Mouse (Mus musculus): ENCODE data around the gene Rnf168. TPM values are rescaled to one million over a fixed set of nuclear protein-coding genes. Genes with fewer than 3 reads are reported as not detected.

Rnf168 gene
- polyA plus RNA-seq, 1 experiment = 16.0 TPM

- DNase-seq (ENCODE audit: low read depth) = no peak
- no peak for TF ChIP-seq CTCF (IDR thresholded peaks at IDR 0.05; ENCODE audit: borderline replicate concordance, extremely low read depth, insufficient read depth, insufficient read length)
- no peak for TF ChIP-seq POLR2A (IDR thresholded peaks at IDR 0.05; ENCODE audit: borderline replicate concordance, extremely low read depth, insufficient read depth, insufficient read length, poor library complexity, severe bottlenecking)
Measured at GRCm38 (mm10) chr16:32330876-32331670, 53.8 kb downstream of the Rnf168 start.

- peak; percentile 92 for TF ChIP-seq POLR2A (IDR thresholded peaks at IDR 0.05; ENCODE audit: borderline replicate concordance, extremely low read depth, insufficient read depth, insufficient read length, poor library complexity, severe bottlenecking)
- no peak for TF ChIP-seq CTCF (IDR thresholded peaks at IDR 0.05; ENCODE audit: borderline replicate concordance, extremely low read depth, insufficient read depth, insufficient read length)
- peak; percentile 99 for DNase-seq (ENCODE audit: low read depth)
Measured at GRCm38 (mm10) chr16:32332040-32332555, 54.8 kb downstream of the Rnf168 start, which contains the start of gene Ubxn7. TSS of gene Ubxn7 (plus strand) at chr16:32332257.

- DNase-seq (ENCODE audit: low read depth) = peak; percentile 69
- TF ChIP-seq CTCF (IDR thresholded peaks at IDR 0.05; ENCODE audit: borderline replicate concordance, extremely low read depth, insufficient read depth, insufficient read length) (no peak), POLR2A (IDR thresholded peaks at IDR 0.05; ENCODE audit: borderline replicate concordance, extremely low read depth, insufficient read depth, insufficient read length, poor library complexity, severe bottlenecking) (no peak)
Measured at GRCm38 (mm10) chr16:32332556-32333511, 55.6 kb downstream of the Rnf168 start.

- TF ChIP-seq POLR2A (IDR thresholded peaks at IDR 0.05; ENCODE audit: borderline replicate concordance, extremely low read depth, insufficient read depth, insufficient read length, poor library complexity, severe bottlenecking) = no peak
- no peak for TF ChIP-seq CTCF (IDR thresholded peaks at IDR 0.05; ENCODE audit: borderline replicate concordance, extremely low read depth, insufficient read depth, insufficient read length)
- DNase-seq (ENCODE audit: low read depth) = no peak
Measured at GRCm38 (mm10) chr16:32335146-32335545, 57.9 kb downstream of the Rnf168 start.

- TF ChIP-seq POLR2A (IDR thresholded peaks at IDR 0.05; ENCODE audit: borderline replicate concordance, extremely low read depth, insufficient read depth, insufficient read length, poor library complexity, severe bottlenecking) = no peak
- TF ChIP-seq CTCF (IDR thresholded peaks at IDR 0.05; ENCODE audit: borderline replicate concordance, extremely low read depth, insufficient read depth, insufficient read length) = no peak
- DNase-seq (ENCODE audit: low read depth) = no peak
Measured at GRCm38 (mm10) chr16:32336026-32336780, 58.9 kb downstream of the Rnf168 start.

- TF ChIP-seq CTCF (IDR thresholded peaks at IDR 0.05; ENCODE audit: borderline replicate concordance, extremely low read depth, insufficient read depth, insufficient read length) (no peak), POLR2A (IDR thresholded peaks at IDR 0.05; ENCODE audit: borderline replicate concordance, extremely low read depth, insufficient read depth, insufficient read length, poor library complexity, severe bottlenecking) (no peak)
- DNase-seq (ENCODE audit: low read depth) = no peak
Measured at GRCm38 (mm10) chr16:32337001-32337400, 59.7 kb downstream of the Rnf168 start.

- no peak for DNase-seq (ENCODE audit: low read depth)
- TF ChIP-seq CTCF (IDR thresholded peaks at IDR 0.05; ENCODE audit: borderline replicate concordance, extremely low read depth, insufficient read depth, insufficient read length) (no peak), POLR2A (IDR thresholded peaks at IDR 0.05; ENCODE audit: borderline replicate concordance, extremely low read depth, insufficient read depth, insufficient read length, poor library complexity, severe bottlenecking) (no peak)
Measured at GRCm38 (mm10) chr16:32340451-32340850, 63.2 kb downstream of the Rnf168 start.

DNA sequence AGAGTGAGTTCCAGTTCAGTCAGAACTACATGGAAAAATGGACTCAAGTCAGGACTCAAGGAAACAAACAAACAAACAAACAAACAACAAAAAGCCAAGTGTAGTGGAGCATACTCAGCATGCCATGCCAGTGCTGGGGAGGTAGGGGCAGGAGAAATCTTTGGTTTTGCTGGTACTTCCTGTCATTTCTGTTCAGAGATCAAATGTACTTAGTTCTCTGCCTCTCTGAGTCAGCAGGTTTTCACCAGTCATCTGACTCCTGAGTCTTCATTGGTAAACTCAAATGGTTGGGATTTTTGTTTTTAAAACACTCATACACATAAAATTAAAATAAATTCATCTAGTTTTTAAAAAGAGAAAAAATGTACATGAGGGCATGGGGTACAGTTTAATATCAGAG, 68.3 kb downstream of the Rnf168 start:
- DNase-seq (ENCODE audit: low read depth) = no peak
- no peak for TF ChIP-seq CTCF (IDR thresholded peaks at IDR 0.05; ENCODE audit: borderline replicate concordance, extremely low read depth, insufficient read depth, insufficient read length)
- no peak for TF ChIP-seq POLR2A (IDR thresholded peaks at IDR 0.05; ENCODE audit: borderline replicate concordance, extremely low read depth, insufficient read depth, insufficient read length, poor library complexity, severe bottlenecking)

DNA sequence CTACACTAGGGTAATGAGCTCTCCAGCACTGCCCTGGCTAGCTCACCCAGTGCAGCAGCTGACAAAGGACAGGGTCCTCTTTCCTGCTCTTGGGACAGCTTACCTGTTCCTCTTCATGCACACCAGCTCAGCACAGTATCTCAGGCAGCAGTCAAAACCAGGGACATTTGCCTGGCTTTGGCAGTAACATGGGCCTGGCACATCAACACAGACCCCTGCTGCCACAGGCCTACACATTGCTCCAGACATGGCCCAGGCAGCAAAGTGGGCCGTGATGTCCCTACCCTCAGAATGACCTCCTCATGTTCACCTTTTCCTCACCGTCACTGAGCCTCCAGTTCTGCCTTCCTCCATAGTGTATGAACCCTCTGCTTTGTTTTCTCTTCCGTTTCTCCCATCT, 73.5 kb downstream of the Rnf168 start:
- TF ChIP-seq POLR2A (IDR thresholded peaks at IDR 0.05; ENCODE audit: borderline replicate concordance, extremely low read depth, insufficient read depth, insufficient read length, poor library complexity, severe bottlenecking) (no peak), CTCF (IDR thresholded peaks at IDR 0.05; ENCODE audit: borderline replicate concordance, extremely low read depth, insufficient read depth, insufficient read length) (no peak)

More for the DNA sequence above, 73.5 kb downstream of the Rnf168 start:
- DNase-seq (ENCODE audit: low read depth) = no peak

Other genes starting within 250 kb of the Rnf168 start
- gene Pak2, start 198.1 kb upstream of the Rnf168 start, polyA plus RNA-seq (2012; rRNA removed) = 30.7 and 39.0 TPM in 2 replicates
- 74.9 and 103 TPM in 2 replicates for gene Pigx, start 177.7 kb upstream of the Rnf168 start, polyA plus RNA-seq (2012; rRNA removed)
- 24.3 and 26.3 TPM in 2 replicates for gene Cep19, start 177.7 kb upstream of the Rnf168 start, polyA plus RNA-seq (2012; rRNA removed)
- gene Nrros, start 111.9 kb upstream of the Rnf168 start, polyA plus RNA-seq (2012; rRNA removed) = 6.8 and 8.8 TPM in 2 replicates
- gene Bex6, start 97.6 kb upstream of the Rnf168 start, polyA plus RNA-seq (2012; rRNA removed) = not detected in 2 replicates
- gene Fbxo45, start 30.3 kb upstream of the Rnf168 start, polyA plus RNA-seq (2012; rRNA removed) = 22.1 and 27.0 TPM in 2 replicates
- gene Wdr53, start 30.2 kb upstream of the Rnf168 start, polyA plus RNA-seq (2012; rRNA removed) = 9.9 and 12.3 TPM in 2 replicates
- gene Smco1, start 6.0 kb upstream of the Rnf168 start, polyA plus RNA-seq (2012; rRNA removed) = 0.05 and 0.11 TPM in 2 replicates
- 29.4 and 40.0 TPM in 2 replicates for gene Ubxn7, start 54.8 kb downstream of the Rnf168 start, polyA plus RNA-seq (2012; rRNA removed)
- gene Tm4sf19, start 123.0 kb downstream of the Rnf168 start, polyA plus RNA-seq (2012; rRNA removed) = 0.10 TPM in 1 of 2 replicates, not detected in the other
- gene Tctex1d2, start 142.2 kb downstream of the Rnf168 start, polyA plus RNA-seq (2012; rRNA removed) = 19.1 and 23.6 TPM in 2 replicates
- gene Pcyt1a, start 153.5 kb downstream of the Rnf168 start, polyA plus RNA-seq (2012; rRNA removed) = 28.1 and 37.2 TPM in 2 replicates
- gene Slc51a, start 210.4 kb downstream of the Rnf168 start, polyA plus RNA-seq (2012; rRNA removed) = 0.04 and 0.06 TPM in 2 replicates
- 0.15 TPM in 1 of 2 replicates, not detected in the other for gene Zdhhc19, start 218.8 kb downstream of the Rnf168 start, polyA plus RNA-seq (2012; rRNA removed)

Data from brain, embryonic 14.5 days (tissue).